Mouse (Mus musculus) cerebellum, postnatal 10 days (tissue): ENCODE results near the gene Babam2.

Source experiments
- DNase-seq, 2 experiments: peaks; one replicate each; pipeline ENCODE4 v3.0.0; 2021; ENCODE audit warnings: mixed read lengths in 2 of 2

The Babam2 gene

DNA sequence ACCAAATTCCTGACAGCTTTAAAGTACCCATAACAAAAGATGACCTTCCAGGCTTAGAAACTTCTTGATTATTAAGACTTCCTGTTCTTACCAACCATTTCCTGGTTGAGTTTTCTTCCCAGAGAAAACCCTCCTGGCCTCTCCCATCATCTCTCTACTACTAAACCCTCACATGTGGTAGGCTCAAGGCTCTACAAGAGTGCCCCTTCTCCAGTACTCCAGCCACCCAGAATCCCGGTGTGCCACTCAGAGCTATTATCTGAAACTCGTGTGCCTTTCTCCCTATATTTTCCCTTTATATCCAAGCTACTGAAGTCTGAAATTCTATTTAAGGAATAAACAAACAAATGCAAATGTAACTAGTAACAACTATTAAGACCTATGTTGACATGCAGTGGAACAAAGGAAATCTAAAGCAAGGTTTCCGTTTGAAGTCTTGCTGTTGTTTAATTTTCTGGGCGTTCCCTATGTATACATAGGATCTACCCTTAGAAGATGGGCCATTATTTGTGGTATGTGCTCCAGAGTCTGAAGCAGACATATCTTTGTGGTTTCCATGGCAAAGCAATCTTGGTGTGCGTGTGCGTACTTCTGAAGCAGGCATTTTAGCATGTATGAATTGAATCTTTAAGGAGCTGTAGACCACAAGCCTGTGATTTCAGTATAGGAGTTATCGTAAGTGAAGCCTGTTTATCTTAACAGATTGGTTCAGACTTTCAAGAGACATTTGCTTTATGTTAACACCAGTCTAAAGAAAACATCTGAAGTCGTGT, 361.2 kb downstream of the Babam2 start:
- DNase-seq: no peak

DNA sequence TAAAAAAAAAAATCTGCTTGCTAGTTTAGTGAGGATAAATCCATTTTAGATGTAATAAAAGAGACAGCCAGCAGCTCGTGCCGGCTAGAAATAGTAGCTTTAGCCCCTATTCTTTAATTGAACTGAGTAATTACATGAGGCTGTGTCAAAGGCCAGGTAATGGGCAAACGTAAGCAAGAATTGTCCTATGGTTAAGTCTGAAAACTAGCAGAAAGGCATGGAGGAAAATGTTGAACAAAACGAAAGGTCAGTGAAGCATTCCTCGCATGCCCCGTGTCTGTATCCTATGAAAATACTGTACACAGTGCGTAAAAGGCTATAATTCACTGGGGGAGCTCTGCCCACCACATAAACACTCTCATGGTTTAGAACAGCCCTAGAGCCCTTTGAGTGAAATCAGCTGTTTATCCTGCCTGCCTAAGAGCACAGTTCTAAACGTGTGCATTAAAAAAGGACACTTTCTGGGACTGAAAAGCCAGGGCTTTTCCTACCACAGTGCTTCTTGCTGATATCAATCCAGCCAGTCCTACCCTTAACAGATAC, 361.8 kb downstream of the Babam2 start:
- DNase-seq: no peak

DNA sequence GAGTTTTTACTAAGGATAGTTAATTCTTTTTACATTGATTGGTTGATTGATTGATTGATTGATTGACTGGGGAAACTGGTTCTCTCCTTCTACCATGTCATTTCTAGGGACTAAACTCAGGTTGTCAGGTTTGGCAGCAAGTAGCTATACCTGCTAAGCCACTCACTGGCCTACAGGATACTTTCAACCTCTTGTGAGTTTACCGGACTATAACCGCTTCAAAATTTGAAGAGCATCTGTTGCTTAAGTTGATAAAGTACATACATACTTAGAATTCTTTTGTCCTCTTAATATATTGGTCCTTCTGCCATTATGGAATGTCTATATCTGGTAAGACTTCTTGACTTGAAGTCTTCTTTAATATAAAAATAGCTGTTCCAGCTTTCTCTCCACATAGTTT, 363.0 kb downstream of the Babam2 start:
- no peak for DNase-seq

DNA sequence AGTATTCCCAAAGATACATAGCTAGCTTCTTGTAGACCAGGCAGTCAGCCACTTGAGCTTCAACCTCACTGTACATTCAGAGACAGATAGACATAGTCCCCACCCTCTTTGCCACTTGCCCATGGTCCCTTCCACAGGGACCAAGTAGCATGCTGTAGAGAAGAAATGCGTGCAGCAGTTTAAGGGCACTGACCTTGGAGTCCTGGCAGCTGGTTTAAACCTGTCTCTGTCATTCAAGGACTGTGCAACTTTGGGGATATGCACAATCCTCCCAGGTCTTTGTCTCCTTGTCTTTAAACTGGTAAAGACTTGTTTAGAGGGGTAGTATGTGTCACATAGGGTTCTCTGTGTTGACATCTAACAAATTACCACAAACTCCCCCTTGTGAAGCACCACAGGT, 364.4 kb downstream of the Babam2 start:
- DNase-seq: no peak

DNA sequence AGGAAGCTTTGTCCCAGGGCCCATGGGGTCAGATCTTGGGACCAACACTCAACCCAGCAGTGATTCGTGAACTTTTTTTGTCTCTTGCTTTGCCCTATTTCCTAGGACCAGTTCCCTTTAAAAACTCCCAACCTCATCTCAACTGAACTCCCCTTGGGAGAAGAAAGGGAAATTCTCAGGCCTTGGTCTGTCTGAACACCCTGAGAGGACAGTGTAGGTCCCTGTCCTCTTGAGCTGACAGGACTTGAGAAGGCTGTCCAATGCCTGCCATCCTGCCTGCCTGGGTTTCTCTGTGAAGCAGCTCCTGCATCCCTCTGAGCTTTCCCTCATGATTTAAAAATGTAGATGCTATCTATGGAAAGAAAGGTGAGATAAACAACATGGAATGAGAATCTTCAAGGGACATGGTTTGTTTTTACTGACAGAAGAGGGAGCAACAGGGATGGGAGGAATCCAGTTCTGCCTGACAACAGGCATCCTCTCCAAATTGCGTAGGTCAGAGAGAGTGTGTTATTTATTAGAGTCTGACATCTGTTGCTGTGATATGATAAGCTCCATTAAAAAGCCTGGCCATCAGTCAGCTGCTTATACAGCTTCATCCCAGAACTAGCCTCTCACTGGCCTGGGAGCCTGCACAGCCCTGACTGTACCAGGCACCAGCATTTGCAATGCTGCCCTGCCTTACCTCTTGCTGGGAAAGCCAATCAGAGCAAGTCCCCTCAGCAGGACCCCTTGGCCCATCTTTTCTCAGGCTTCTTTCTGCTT, 367.0 kb downstream of the Babam2 start:
- DNase-seq: no peak

DNA sequence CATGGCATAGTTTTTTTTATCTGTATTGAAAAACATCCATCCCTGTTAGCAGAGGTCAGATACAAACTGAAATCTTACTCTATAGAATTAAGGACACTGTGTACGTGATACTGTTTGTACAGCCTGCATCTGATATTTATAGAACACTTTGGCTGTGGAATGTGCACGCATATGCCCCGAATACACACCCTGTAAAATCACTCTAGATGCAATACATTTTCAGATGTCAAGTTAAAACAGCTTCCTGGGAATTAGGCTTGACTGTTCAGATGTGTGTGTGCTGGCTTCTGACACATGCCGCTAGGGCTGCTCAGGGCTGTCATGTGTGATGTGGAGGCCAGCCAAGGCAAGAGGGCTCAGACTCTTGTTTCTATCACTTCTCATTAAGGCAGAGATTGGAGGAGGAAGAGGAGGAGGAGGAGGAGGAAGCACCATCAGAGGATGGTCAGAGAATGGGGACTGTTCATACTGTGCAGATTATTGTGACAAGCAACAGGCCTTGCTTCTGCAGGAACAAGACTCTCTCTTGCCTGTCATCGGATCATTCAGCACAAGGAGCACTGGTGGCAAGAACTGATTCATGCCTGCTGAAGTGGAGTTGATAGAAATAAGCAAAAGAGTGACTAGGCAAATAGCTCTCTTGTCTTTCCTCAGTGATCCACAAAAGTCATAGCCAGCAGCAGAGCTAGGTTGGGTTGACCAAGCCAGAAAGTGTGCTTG, 368.7 kb downstream of the Babam2 start:
- no peak for DNase-seq

DNA sequence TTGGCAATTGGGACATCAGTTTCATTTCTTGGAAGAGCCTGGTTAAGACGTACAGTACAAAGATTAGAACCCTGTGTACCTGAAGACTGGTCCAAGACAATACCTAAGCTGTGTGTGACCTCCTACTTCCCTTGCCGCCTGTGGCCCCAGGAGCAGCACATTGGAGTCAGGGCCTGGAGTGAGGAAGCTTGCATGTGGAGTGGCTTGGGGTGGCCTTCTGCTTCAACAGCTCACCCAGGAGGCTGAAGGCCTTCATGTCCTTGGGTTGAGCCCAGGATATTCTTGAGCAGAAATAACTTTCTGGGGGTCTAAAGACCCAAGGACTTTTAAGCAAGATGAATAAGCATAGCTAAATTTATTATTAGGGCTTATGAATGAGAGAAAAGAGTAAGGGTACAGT, 369.4 kb downstream of the Babam2 start:
- DNase-seq: no peak

DNA sequence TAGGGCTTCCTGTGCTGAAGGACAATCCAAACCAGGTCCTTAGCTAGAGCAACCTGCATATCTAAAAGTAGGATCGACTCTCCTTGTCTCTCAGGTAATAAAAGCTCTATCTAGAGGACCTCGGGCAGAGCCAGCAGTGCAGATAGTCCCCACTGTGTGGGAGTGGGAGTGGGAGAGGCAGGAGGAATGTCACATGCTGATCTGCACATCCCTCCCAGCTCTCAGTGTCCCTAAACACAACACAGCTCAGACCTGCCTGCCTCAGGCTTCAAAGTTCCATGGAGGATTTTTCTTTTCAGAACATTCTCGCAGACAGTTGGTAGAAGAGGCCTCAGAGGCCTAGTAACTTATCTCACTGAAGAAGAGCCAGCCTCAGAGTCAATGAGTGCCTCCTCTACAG, 371.1 kb downstream of the Babam2 start:
- DNase-seq: no peak

DNA sequence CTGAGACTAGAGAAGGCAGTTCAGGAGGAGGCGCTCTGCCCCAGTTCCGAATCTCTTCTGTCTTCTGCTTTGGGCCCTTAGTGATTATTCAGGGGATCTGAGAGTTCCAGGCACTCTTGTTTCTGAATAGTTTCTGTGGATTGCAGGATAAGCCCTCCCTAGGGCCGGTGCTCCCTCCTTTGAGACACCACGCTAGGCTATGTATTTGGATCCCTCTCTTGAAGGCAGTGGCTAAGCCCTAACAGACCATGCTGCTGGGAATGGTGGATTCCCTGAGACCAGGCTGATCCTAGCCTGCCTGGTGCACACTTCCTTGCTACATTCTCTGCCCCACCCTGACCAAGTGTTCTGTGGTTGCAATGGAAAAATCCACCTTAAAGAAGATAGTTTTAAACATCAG, 371.6 kb downstream of the Babam2 start:
- no peak for DNase-seq

DNA sequence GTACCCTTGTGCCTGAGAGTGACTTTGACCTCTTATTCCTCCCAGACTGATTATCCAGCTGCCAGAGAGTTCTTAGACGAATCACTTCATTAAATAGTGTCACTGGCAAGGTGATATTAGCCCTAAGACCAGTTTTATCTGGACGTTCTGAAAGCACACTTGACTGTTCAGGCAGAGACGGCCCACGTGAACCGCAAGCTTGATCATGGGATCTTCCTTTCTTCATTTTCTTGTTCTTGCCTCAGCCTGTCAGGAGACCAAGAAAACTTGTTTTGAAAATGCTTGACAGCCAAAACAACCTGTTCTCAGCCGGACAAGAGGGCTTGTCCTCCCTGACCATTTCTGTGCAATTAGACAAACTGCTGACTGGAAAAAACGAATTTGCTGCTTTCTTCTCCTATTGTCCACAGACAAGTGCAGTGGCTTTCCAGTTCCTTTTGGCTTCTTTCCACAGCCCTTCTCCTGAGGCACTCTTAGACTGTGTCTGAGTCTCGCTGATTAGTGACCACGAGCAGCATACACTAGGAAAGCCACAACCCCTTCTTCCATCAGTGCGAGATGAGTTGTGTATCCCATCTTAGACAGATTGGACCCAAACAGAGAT, 372.2 kb downstream of the Babam2 start:
- no peak for DNase-seq

DNA sequence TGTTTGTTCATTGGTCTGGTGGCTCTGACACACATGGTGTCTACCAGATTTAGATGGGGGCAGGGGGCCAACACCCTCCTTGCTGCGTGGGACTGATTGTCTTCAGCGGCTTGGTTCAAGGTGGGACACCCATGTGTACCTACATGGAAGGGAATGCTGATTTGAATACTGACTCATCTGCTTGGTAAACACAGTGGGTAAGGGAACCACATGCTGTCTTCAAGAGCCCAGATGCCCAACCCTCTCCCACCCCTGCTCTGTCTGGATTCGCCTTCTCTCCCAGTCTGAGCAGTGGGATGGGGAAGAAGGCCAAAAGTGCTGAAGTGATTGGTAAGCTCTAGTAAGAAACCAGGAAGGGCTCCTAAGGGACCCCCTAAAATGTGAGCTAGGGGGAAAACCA, 373.3 kb downstream of the Babam2 start:
- no peak for DNase-seq

DNA sequence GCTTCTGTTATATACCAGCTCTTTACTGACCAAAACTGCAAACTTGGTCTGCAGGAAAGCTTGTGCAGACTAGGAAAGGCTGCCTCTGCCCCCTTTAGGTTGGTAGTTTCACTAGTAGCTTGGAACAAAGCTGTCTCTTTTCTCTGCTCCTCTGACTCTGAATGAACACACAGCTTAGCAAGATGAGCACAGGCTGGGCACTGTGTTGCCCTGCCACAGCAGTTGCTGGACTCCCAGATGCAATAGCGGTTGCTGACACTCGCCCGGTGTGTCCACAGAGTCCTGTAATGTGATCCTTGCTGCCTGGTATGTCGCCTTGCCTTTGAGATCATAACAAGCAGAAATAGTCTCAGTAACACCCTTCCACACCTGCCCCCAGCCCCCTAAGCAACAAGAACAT, 373.8 kb downstream of the Babam2 start:
- DNase-seq: no peak

DNA sequence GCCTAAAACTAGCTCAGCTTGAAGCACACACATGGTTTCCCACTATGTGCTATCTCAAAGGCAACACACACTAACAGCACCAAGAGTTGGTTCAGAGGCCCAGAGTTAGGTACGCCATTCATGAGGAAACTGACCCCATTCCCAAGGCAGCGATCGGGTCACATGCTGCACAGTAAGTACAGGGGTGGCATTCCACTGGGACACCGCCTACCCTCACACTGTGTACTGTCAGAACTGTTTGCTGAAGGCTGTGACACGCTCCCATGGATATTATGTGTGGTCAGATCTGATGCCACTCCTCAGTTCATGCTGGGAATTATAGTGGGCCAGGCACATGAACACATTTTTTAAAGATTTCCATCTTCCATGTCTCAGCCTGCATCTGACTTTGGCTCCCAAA, 374.3 kb downstream of the Babam2 start:
- DNase-seq: no peak

DNA sequence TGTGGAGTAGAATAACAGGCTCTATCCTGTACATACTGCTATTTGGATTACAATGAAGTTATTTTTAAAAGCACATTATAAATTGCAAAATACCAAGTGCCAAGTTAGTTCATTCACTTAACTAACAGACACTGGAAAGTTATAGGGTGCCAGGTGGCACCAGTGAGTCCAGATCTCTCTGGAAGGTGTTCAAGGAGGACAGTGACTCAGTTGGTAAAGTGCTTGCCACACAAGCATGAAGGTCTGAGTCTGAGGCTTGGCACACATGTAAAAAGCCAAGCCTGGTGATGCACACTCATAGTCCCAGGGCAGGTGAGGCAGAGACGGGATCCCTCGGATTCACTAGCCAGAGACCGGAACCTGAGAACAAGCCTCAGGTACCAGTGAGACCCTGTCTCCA, 375.4 kb downstream of the Babam2 start:
- no peak for DNase-seq

DNA sequence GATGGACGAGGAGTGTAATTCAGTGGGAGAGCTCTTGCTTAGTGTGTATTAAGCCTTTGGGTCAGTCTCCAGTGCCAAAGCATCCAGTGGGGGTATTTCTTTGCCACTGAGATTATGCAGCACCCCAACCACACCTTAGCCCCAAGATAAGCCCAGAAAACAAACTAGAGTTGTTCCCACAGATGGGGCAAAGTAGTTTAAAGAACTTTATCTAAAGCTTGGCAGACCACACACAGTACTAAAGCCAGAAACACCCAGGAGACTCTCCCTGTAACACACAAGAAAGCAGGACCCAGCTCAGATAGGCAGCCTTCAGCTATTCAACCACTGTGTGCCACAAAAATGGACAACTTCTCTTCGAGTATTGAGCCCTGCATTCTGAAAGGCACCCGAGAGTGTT, 376.6 kb downstream of the Babam2 start:
- DNase-seq: no peak

DNA sequence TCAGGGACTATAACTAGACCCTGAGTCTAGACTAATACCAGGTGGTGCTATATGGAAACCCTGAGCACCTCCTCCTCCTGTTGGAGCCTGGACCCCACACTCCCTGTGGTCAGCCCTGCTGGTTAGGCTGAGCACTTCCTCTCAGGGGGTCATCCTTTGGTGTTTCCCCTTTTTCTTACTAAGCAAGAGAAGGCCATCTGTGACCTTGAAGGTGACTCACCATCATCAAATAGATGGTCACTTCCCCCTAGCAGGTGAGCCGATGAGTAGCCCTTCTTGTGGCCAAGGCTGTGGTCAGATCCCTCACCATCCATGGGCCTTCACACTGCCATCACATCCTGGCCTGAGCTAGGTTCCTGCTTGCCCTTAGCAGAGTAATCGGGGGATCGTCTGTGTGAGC, 379.7 kb downstream of the Babam2 start:
- no peak for DNase-seq

DNA sequence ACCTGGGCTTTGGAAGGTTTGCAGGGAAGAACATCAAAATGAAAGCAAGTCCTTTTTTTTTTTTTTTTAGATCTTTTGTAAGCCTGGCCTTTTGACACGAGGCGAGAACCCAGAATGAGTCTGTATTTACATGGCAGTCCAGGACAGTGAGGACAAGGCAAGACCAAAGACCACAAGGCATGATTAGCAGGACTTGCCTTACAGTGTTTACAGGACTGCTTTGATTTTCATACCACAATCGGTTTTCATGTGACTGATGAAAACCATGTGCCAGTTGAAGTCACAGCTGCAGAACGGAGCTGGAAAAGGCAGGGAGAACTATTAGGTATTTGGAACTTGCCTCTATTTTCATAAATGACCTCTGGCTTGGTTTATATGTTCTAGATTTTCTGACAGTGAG, 381.5 kb downstream of the Babam2 start:
- DNase-seq: no peak

DNA sequence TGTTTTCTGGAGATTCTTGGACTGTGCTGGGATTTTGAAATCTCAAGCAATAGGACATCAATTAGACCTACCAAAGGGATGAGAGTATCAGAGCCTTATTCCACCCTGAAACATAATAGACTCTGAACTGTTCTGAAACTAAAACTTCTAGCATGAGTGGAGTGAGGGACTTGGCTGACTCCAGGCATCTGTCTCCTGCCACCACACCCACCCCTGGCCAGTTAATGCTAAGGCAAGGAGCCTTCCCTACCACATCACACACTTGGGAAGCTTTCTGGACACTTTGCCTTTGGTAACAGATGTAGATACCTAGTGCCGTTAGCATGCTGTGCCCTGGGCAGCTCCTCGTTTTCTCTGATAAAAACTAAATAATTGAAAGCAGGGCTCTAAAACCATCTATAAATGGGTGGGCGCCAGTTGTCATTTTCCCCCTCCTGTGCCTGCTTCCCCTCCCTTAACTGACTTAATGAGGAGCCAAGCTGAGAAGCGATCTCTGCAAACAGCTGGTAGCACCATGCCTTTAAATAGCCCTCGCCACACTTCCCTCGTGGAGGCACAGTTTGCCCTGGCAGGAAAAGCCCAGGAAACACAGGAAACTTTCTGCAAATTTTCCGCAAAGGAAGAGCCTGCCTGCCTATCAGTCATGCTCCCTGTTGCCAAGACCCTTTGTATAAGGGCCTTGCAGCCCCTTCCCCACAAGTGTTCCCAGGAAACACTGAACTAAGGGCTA, 383.2 kb downstream of the Babam2 start:
- no peak for DNase-seq

DNA sequence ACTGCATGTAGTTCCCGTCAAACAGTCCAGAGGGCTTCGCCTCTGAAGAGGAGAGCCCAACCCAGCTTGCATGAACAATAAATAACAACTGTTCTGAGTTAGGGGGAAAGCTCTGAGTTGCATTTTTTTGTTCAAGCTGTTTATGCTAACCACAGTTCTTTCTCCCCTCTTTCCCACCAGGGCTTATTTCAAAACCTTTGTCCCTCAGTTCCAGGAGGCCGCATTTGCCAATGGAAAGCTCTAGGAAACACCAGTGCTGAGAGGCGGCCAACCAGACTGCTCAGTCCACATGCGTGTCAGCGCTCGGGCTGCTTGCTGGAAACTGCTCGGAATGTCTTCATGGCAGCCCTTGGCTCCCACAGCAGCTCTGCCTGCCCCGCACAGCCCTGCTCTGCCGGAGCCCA, 386.9 kb downstream of the Babam2 start:
- peak; percentile 39 to 57 for DNase-seq

DNA sequence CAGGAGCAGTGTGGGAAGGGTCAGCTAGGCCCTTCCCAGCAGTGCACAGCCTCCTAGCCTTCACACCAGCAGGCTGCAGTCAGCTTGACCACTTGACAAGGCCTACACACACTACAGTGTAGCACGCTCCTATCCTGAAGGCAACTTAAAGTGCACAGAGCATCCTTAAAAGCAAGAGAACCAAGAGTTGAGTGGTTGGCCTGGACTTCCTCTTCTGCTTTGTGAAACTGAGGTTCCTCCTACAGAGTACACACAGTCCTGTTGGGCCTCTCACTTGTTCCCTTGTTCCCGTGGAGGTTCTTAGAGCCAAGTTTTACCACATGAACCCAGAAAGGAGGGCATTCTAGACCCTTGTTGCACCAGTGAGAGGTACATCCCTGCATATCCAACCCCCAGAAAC, 388.1 kb downstream of the Babam2 start:
- DNase-seq: no peak

DNA sequence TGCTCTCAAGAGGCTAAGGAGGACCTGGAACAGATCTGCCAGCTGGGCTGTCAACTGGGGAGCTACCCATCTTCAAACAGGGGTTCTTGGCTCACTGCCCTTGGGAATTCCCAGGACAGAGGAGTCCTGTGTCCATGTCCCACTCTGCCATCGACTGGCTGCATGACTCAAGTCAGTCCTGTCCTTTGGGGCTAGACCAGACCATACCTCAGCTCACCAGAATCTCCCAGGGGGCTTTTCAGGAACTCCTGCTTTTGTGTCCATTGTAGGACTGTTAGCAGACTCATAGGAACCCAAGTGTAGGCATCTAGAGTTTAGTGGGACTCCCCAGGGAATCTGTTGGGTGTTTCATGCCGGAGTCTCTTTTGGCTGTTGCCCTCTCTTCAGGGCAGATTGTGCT, 388.5 kb downstream of the Babam2 start:
- no peak for DNase-seq

DNA sequence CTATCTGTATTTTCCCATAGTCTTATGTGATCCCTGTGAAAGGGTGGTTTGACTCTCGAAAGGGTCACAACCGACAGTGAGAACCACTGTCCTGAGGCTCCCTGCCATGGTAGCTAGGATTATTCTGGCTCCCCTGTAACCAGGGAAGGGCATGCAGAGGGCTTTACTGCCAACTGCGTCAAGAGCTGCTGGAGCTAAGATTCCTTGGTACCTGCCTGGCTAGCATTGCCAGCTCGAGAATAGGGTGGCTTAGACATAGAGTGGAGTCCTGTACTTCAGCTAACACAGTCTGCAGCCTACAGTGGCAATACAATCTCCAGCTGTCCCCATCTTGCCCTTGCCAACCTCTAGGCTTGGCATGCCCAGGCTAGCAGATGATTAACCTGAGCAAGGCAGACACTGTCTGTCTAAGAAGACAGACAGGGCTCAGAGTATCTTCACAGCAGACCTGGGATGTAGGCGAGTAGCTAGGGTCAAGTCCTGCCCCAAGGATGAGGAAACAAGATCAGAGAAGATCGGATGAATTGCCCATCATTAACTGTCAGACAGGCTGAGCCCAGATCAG, 389.1 kb downstream of the Babam2 start:
- DNase-seq: peak; percentile 33 to 51
